Mouse (Mus musculus) forebrain, embryonic 11.5 days (tissue): ENCODE data around the gene Fkbp15. TPM values are rescaled to one million over a fixed set of nuclear protein-coding genes. Genes with fewer than 3 reads are reported as not detected.

ENCODE experiments used
- ATAC-seq: fragments of 200-750 bp; cut with Nextera tagmentation; replicated peaks from 2 replicates; pipeline ENCODE4 v1.8.0; 2017; ENCODE audit warnings: moderate TSS enrichment; ENCODE audit not compliant: low FRiP score
- DNase-seq: peaks from one replicate; pipeline ENCODE4 v3.0.0-alpha.2; 2017; ENCODE audit warnings: low spot score
- H3K27ac ChIP-seq: fragments of 300-500 bp; sonication (generic); 2 replicates; pipeline ENCODE4 v1.5.1; 2014; ENCODE audit warnings: low read depth, low read length
- H3K27me3 ChIP-seq: fragments of 300-500 bp; sonication (generic); 2 replicates; pipeline ENCODE4 v1.6.1; 2014; ENCODE audit warnings: mild to moderate bottlenecking, low read length, mixed read lengths; ENCODE audit not compliant: control insufficient read depth, insufficient read depth
- H3K36me3 ChIP-seq: fragments of 300-500 bp; sonication (generic); 2 replicates; pipeline ENCODE4 v1.6.1; 2014; ENCODE audit warnings: mild to moderate bottlenecking, low read length, moderate library complexity, mixed read lengths; ENCODE audit not compliant: control insufficient read depth, insufficient read depth
- H3K4me1 ChIP-seq: fragments of 300-500 bp; sonication (generic); replicated peaks from 2 replicates; pipeline ENCODE4 v1.6.1; 2014; ENCODE audit warnings: low read length, mixed read lengths; ENCODE audit not compliant: control insufficient read depth, insufficient read depth
- H3K4me2 ChIP-seq: fragments of 300-500 bp; sonication (generic); 2 replicates; pipeline ENCODE4 v1.6.1; 2014; ENCODE audit warnings: low read depth, mild to moderate bottlenecking, low read length, moderate library complexity, mixed read lengths; ENCODE audit not compliant: severe bottlenecking
- H3K4me3 ChIP-seq: fragments of 300-500 bp; sonication (generic); 2 replicates; pipeline ENCODE4 v1.5.1; 2014; ENCODE audit warnings: low read depth, low read length
- H3K9ac ChIP-seq: fragments of 300-500 bp; sonication (generic); 2 replicates; pipeline ENCODE4 v1.6.1; 2014; ENCODE audit warnings: low read length
- H3K9me3 ChIP-seq: fragments of 300-500 bp; sonication (generic); 2 replicates; pipeline ENCODE4 v1.6.1; 2016; ENCODE audit warnings: low read length, mixed read lengths; ENCODE audit not compliant: control insufficient read depth
- WGBS: fragments of 180-500 bp; shearing (Covaris S2); extraction: QIAGEN DNeasy Blood & Tissue Kit; methylation state at CpG from one replicate; pipeline ENCODE4 v1.1.7; 2014; 5-methylcytosine and 5-hydroxymethylcytosine counted together
- polyA plus RNA-seq: library from polyadenylated mRNA; unstranded; fragments of >200 nt; fragmentation: Nextera tagmentation; extraction: Ambion mirVana; gene quantifications from 2 replicates; pipeline ENCODE4 v1.2.1, GENCODE M21; 2014

Gene Fkbp15
- polyA plus RNA-seq, 1 experiment from 2014 or later, result 23.4 TPM

- Histone ChIP-seq H3K9me3 (no peaks in the 10 kb centered on the region), H3K27me3 (no peaks in the 10 kb centered on the region), H3K4me1 (no peaks in the 10 kb centered on the region), H3K4me2 (no peak overlapping the region), H3K9ac (no peak overlapping the region), H3K27ac (no peak overlapping the region), H3K4me3 (no peak overlapping the region), H3K36me3 (no peaks in the 10 kb centered on the region)
- ATAC-seq (no peak), DNase-seq (no peak)
- WGBS, result 97% methylated on average over 2 of the region's 2 CpGs
Measured at GRCm38 (mm10) chr4:62348329-62348705, 12.0 kb downstream of the Fkbp15 start.

GRCm38 (mm10) chr4:62347605-62348328, 12.6 kb downstream of the Fkbp15 start:
- no peak overlapping the region for H3K4me3 ChIP-seq
- no peaks in the 10 kb centered on the region for H3K4me1 ChIP-seq
- no peaks in the 10 kb centered on the region for H3K27me3 ChIP-seq
- no peaks in the 10 kb centered on the region for H3K36me3 ChIP-seq
- no peak overlapping the region for H3K4me2 ChIP-seq
- H3K9ac ChIP-seq, result no peak overlapping the region
- DNase-seq, result no peak
- no peaks in the 10 kb centered on the region for H3K9me3 ChIP-seq
- H3K27ac ChIP-seq, result no peak overlapping the region
- WGBS, result 85% methylated on average over 9 of the region's 9 CpGs
- ATAC-seq, result no peak

DNA sequence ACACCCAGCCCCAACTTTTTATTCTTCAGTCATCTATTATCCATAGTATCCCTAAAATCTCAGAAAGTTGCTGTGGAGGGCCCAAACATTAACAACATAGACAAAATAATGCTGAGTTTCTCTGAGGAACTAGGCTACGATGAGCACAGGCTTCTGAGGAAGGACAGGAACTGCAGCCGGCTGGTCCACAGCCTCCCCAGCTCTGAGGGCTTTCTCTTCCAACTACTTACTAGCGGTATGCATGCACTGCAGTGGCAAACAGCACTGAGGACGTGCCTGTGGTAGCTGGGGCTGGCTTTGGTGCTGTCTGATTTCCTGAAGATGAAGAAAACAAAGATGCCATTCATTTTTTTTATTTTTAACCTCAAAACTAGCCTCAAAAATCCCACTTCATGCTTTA, 14.5 kb downstream of the Fkbp15 start:
- no peak overlapping the region for H3K9ac ChIP-seq
- H3K4me1 ChIP-seq, result no peaks in the 10 kb centered on the region
- no peak overlapping the region for H3K4me3 ChIP-seq
- WGBS, result 84% methylated on average over 4 of the region's 4 CpGs
- H3K9me3 ChIP-seq, result no peaks in the 10 kb centered on the region
- no peaks in the 10 kb centered on the region for H3K27me3 ChIP-seq
- H3K4me2 ChIP-seq, result no peak overlapping the region
- DNase-seq (no peak), ATAC-seq (no peak)
- no peak overlapping the region for H3K27ac ChIP-seq
- H3K36me3 ChIP-seq, result no peaks in the 10 kb centered on the region

GRCm38 (mm10) chr4:62344000-62344399, 16.3 kb downstream of the Fkbp15 start:
- H3K9me3 ChIP-seq, result no peaks in the 10 kb centered on the region
- WGBS, result 93% methylated on average over 1 of the region's 1 CpGs
- no peak overlapping the region for H3K4me2 ChIP-seq
- H3K4me3 ChIP-seq, result no peak overlapping the region
- ATAC-seq (no peak), DNase-seq (no peak)
- no peaks in the 10 kb centered on the region for H3K27me3 ChIP-seq
- H3K4me1 ChIP-seq, result no peaks in the 10 kb centered on the region
- H3K9ac ChIP-seq, result no peak overlapping the region
- H3K36me3 ChIP-seq, result no peaks in the 10 kb centered on the region
- no peak overlapping the region for H3K27ac ChIP-seq

- H3K4me2 ChIP-seq, result no peak overlapping the region
Measured at GRCm38 (mm10) chr4:62338536-62338935, 21.8 kb downstream of the Fkbp15 start.

GRCm38 (mm10) chr4:62331977-62332376, 28.4 kb downstream of the Fkbp15 start:
- Histone ChIP-seq H3K4me2 (no peak overlapping the region), H3K4me3 (no peak overlapping the region), H3K36me3 (no peaks in the 10 kb centered on the region; the same call in 1 of the 2 replicates), H3K27me3 (no peaks in the 10 kb centered on the region), H3K9me3 (no peaks in the 10 kb centered on the region), H3K9ac (no peak overlapping the region), H3K4me1 (no peaks in the 10 kb centered on the region), H3K27ac (no peak overlapping the region)
- DNase-seq (no peak), ATAC-seq (no peak)
- WGBS, result 82% methylated on average over 5 of the region's 5 CpGs

More at GRCm38 (mm10) chr4:62338536-62338935, 21.8 kb downstream of the Fkbp15 start:
- H3K9ac ChIP-seq, result no peak overlapping the region
- no peaks in the 10 kb centered on the region for H3K36me3 ChIP-seq
- ATAC-seq (no peak), DNase-seq (no peak)
- H3K4me1 ChIP-seq, result no peaks in the 10 kb centered on the region
- WGBS, result 92% methylated on average over 5 of the region's 5 CpGs
- H3K9me3 ChIP-seq, result no peaks in the 10 kb centered on the region
- no peaks in the 10 kb centered on the region for H3K27me3 ChIP-seq
- no peak overlapping the region for H3K27ac ChIP-seq
- H3K4me3 ChIP-seq, result no peak overlapping the region

DNA sequence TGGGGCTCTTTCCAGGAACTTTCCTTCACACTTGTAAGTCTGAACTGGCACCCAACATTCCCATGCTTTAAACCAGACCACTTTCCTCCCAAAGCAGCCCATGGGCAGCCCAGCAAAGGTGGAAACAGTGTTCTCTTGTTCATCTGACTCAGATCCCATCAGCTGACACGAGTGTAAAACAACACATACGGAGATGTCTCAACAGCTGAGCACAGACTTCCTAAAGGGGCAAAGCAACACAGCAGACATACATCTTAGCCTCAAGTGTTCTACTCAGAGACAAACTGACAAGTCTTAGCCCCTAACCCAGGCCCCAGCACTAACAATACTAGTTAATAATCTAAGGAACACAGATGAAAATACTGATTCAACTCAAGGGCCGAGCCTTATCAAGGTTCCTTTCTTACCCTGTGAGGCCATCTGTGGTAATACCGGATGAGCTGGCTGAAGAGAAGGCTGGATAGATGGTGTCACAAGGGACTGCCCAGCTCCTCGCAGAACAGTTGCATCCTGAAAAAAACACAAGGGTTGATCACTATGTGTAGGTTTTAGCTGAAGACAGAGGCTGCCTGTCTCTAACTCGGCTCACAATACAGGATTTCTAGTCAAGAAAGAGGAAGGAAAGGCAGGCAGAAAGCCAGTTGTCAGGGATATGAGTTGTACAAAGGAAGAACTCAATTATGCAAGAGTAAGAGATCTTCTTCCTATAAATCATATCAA, 31.2 kb downstream of the Fkbp15 start:
- Histone ChIP-seq H3K27ac (no peak overlapping the region), H3K4me2 (no peak overlapping the region), H3K36me3 (no peaks in the 10 kb centered on the region; the same call in 1 of the 2 replicates), H3K9me3 (no peaks in the 10 kb centered on the region), H3K4me3 (no peak overlapping the region), H3K9ac (no peak overlapping the region), H3K4me1 (no peaks in the 10 kb centered on the region), H3K27me3 (no peaks in the 10 kb centered on the region)
- DNase-seq, result no peak
- 86% methylated on average over 6 of the region's 6 CpGs for WGBS
- ATAC-seq, result no peak

GRCm38 (mm10) chr4:62326111-62326510, 34.2 kb downstream of the Fkbp15 start:
- Histone ChIP-seq H3K9me3 (no peaks in the 10 kb centered on the region), H3K36me3 (no peaks in the 10 kb centered on the region; the same call in 1 of the 2 replicates), H3K4me1 (no peaks in the 10 kb centered on the region), H3K4me2 (no peak overlapping the region), H3K9ac (no peak overlapping the region), H3K27ac (no peak overlapping the region), H3K4me3 (no peak overlapping the region), H3K27me3 (no peaks in the 10 kb centered on the region)
- no peak for DNase-seq
- ATAC-seq, result no peak

- no peaks in the 10 kb centered on the region for H3K9me3 ChIP-seq
- no peak overlapping the region for H3K27ac ChIP-seq
- no peaks in the 10 kb centered on the region for H3K27me3 ChIP-seq
- H3K4me1 ChIP-seq, result no peaks in the 10 kb centered on the region
- no peak overlapping the region for H3K9ac ChIP-seq
- no peak for ATAC-seq
- no peak overlapping the region for H3K4me3 ChIP-seq
- no peak overlapping the region for H3K4me2 ChIP-seq
- DNase-seq, result no peak
- no peaks in the 10 kb centered on the region; the same call in 1 of the 2 replicates for H3K36me3 ChIP-seq
- WGBS, result 91% methylated on average over 3 of the region's 3 CpGs
Measured at GRCm38 (mm10) chr4:62322684-62323083, 37.7 kb downstream of the Fkbp15 start.
